Mouse (Mus musculus): ENCODE results near the gene C1rl. TPM values are rescaled to one million over a fixed set of nuclear protein-coding genes. Genes with fewer than 3 reads are reported as not detected.
"Not testable (repeated sequence)": the region's sequence is repeated elsewhere in the genome, so short reads cannot be mapped to it uniquely, and the experiment has no call there.

C1rl gene
- polyA plus RNA-seq, 1 experiment from 2014 or later: 0.31 TPM

- Histone ChIP-seq H3K36me3 (no peaks in the 10 kb centered on the region), H3K9ac (no peak overlapping the region), H3K27ac (ENCODE audit: poor library complexity, severe bottlenecking) (no peak overlapping the region), H3K9me3 (replicated peaks) (no peaks in the 10 kb centered on the region), H3K4me1 (replicated peaks) (no peaks in the 10 kb centered on the region), H3K4me2 (no peak overlapping the region), H3K4me3 (no peak overlapping the region), H3K27me3 (replicated peaks) (no peaks in the 10 kb centered on the region)
- no peak for ATAC-seq (ENCODE audit: insufficient number of reproducible peaks, low FRiP score)
- WGBS: 61% methylated on average over 10 of the region's 10 CpGs
Measured at GRCm38 (mm10) chr6:124508292-124508691, 15.4 kb downstream of the C1rl start.

- H3K9ac ChIP-seq; H3K36me3 ChIP-seq; H3K27me3 ChIP-seq (replicated peaks); H3K27ac ChIP-seq (ENCODE audit: poor library complexity, severe bottlenecking); H3K4me2 ChIP-seq; ATAC-seq (ENCODE audit: insufficient number of reproducible peaks, low FRiP score); H3K4me3 ChIP-seq; H3K9me3 ChIP-seq (replicated peaks); H3K4me1 ChIP-seq (replicated peaks): not testable (repeated sequence)
- whole genome bisulfite sequencing: 76% methylated on average over 4 of the region's 5 CpGs
Measured at GRCm38 (mm10) chr6:124509192-124509591, 16.3 kb downstream of the C1rl start.

GRCm38 (mm10) chr6:124511936-124512335 is 19.0 kb downstream of the C1rl start:
- no peaks in the 10 kb centered on the region for H3K27me3 ChIP-seq (replicated peaks)
- H3K9ac ChIP-seq: no peak overlapping the region
- no peak overlapping the region for H3K4me2 ChIP-seq
- no peaks in the 10 kb centered on the region for H3K4me1 ChIP-seq (replicated peaks)
- WGBS: 59% methylated on average over 6 of the region's 6 CpGs
- H3K9me3 ChIP-seq (replicated peaks): no peaks in the 10 kb centered on the region
- no peak for ATAC-seq (ENCODE audit: insufficient number of reproducible peaks, low FRiP score)
- no peaks in the 10 kb centered on the region for H3K36me3 ChIP-seq
- no peak overlapping the region for H3K27ac ChIP-seq (ENCODE audit: poor library complexity, severe bottlenecking)
- no peak overlapping the region for H3K4me3 ChIP-seq

- Histone ChIP-seq H3K27me3 (replicated peaks) (no peaks in the 10 kb centered on the region), H3K4me3 (peak within 1 kb of the TSS; percentile 35), H3K27ac (ENCODE audit: poor library complexity, severe bottlenecking) (no peak within 1 kb of the TSS), H3K9ac (peak within 1 kb of the TSS; percentile 54; the same call in 1 of the 2 replicates), H3K4me1 (replicated peaks) (no peaks in the 10 kb centered on the region), H3K4me2 (peak within 1 kb of the TSS; percentile 66), H3K36me3 (no peaks in the 10 kb centered on the region), H3K9me3 (replicated peaks) (no peaks in the 10 kb centered on the region)
- no peak for ATAC-seq (ENCODE audit: insufficient number of reproducible peaks, low FRiP score)
- WGBS: 5% methylated on average over 6 of the region's 6 CpGs
Measured at GRCm38 (mm10) chr6:124512355-124512836, 19.5 kb downstream of the C1rl start, which contains the start of gene C1ra. Gene C1ra (plus strand): TSS chr6:124512405.

- H3K36me3 ChIP-seq; ATAC-seq (ENCODE audit: insufficient number of reproducible peaks, low FRiP score); H3K9ac ChIP-seq; H3K4me2 ChIP-seq; H3K9me3 ChIP-seq (replicated peaks); H3K4me1 ChIP-seq (replicated peaks); H3K4me3 ChIP-seq; H3K27ac ChIP-seq (ENCODE audit: poor library complexity, severe bottlenecking); H3K27me3 ChIP-seq (replicated peaks): not testable (repeated sequence)
- 88% methylated on average over 4 of the region's 4 CpGs for WGBS
Measured at GRCm38 (mm10) chr6:124517733-124518132, 24.8 kb downstream of the C1rl start.

GRCm38 (mm10) chr6:124522082-124522481 is 29.2 kb downstream of the C1rl start:
- H3K4me2 ChIP-seq; H3K9me3 ChIP-seq (replicated peaks); H3K4me1 ChIP-seq (replicated peaks); H3K9ac ChIP-seq; H3K27me3 ChIP-seq (replicated peaks); H3K36me3 ChIP-seq; H3K27ac ChIP-seq (ENCODE audit: poor library complexity, severe bottlenecking); H3K4me3 ChIP-seq: not testable (repeated sequence)
- 0 out of 2 replicates have a peak, but pooled peaks have one; percentile 18 for ATAC-seq (ENCODE audit: insufficient number of reproducible peaks, low FRiP score)
- 74% methylated on average over 7 of the region's 7 CpGs for WGBS

GRCm38 (mm10) chr6:124527881-124528280 is 35.0 kb downstream of the C1rl start:
- ATAC-seq (ENCODE audit: insufficient number of reproducible peaks, low FRiP score): no peak
- H3K27me3 ChIP-seq (replicated peaks): no peaks in the 10 kb centered on the region
- no peaks in the 10 kb centered on the region for H3K36me3 ChIP-seq
- H3K27ac ChIP-seq (ENCODE audit: poor library complexity, severe bottlenecking): no peak overlapping the region
- 64% methylated on average over 3 of the region's 3 CpGs for WGBS
- no peak overlapping the region for H3K9ac ChIP-seq
- H3K4me3 ChIP-seq: no peak overlapping the region
- no peaks in the 10 kb centered on the region for H3K9me3 ChIP-seq (replicated peaks)
- no peaks in the 10 kb centered on the region for H3K4me1 ChIP-seq (replicated peaks)
- no peak overlapping the region for H3K4me2 ChIP-seq

- Histone ChIP-seq H3K4me3 (no peak overlapping the region), H3K9me3 (replicated peaks) (no peaks in the 10 kb centered on the region), H3K4me2 (no peak overlapping the region), H3K27me3 (replicated peaks) (no peaks in the 10 kb centered on the region), H3K27ac (ENCODE audit: poor library complexity, severe bottlenecking) (no peak overlapping the region), H3K4me1 (replicated peaks) (no peaks in the 10 kb centered on the region), H3K36me3 (no peaks in the 10 kb centered on the region), H3K9ac (no peak overlapping the region)
- WGBS: 74% methylated on average over 8 of the region's 8 CpGs
- no peak for ATAC-seq (ENCODE audit: insufficient number of reproducible peaks, low FRiP score)
Measured at GRCm38 (mm10) chr6:124531077-124531476, 38.2 kb downstream of the C1rl start.

- not testable (repeated sequence) for H3K4me1 ChIP-seq (replicated peaks); H3K27me3 ChIP-seq (replicated peaks); H3K4me3 ChIP-seq; H3K4me2 ChIP-seq; H3K9me3 ChIP-seq (replicated peaks); ATAC-seq (ENCODE audit: insufficient number of reproducible peaks, low FRiP score); H3K36me3 ChIP-seq; H3K27ac ChIP-seq (ENCODE audit: poor library complexity, severe bottlenecking); H3K9ac ChIP-seq
- 67% methylated on average over 8 of the region's 8 CpGs for WGBS
Measured at GRCm38 (mm10) chr6:124536125-124536829, 43.4 kb downstream of the C1rl start.

GRCm38 (mm10) chr6:124541176-124541575 is 48.3 kb downstream of the C1rl start:
- not testable (repeated sequence) for H3K4me2 ChIP-seq; H3K4me3 ChIP-seq; H3K4me1 ChIP-seq (replicated peaks); ATAC-seq (ENCODE audit: insufficient number of reproducible peaks, low FRiP score); H3K27me3 ChIP-seq (replicated peaks); H3K9ac ChIP-seq; H3K9me3 ChIP-seq (replicated peaks); H3K27ac ChIP-seq (ENCODE audit: poor library complexity, severe bottlenecking); H3K36me3 ChIP-seq
- 61% methylated on average over 2 of the region's 2 CpGs for WGBS

GRCm38 (mm10) chr6:124542284-124542683 is 49.4 kb downstream of the C1rl start, which contains the start of gene C1s1:
Gene C1s1 (minus strand): TSS chr6:124542359.
- H3K9me3 ChIP-seq (replicated peaks); H3K4me3 ChIP-seq; H3K4me1 ChIP-seq (replicated peaks); H3K9ac ChIP-seq; H3K4me2 ChIP-seq; ATAC-seq (ENCODE audit: insufficient number of reproducible peaks, low FRiP score); H3K27ac ChIP-seq (ENCODE audit: poor library complexity, severe bottlenecking); H3K27me3 ChIP-seq (replicated peaks); H3K36me3 ChIP-seq: not testable (repeated sequence)
- 6% methylated on average over 1 of the region's 1 CpGs for WGBS

- Histone ChIP-seq H3K36me3 (no peaks in the 10 kb centered on the region), H3K4me2 (no peak overlapping the region), H3K4me1 (replicated peaks) (no peaks in the 10 kb centered on the region), H3K9ac (no peak overlapping the region), H3K27me3 (replicated peaks) (no peaks in the 10 kb centered on the region), H3K9me3 (replicated peaks) (peaks cover 5% of the 10 kb centered on the region; the same call in 1 of the 2 replicates), H3K27ac (ENCODE audit: poor library complexity, severe bottlenecking) (no peak overlapping the region), H3K4me3 (no peak overlapping the region)
- WGBS: 73% methylated on average over 6 of the region's 6 CpGs
- no peak for ATAC-seq (ENCODE audit: insufficient number of reproducible peaks, low FRiP score)
Measured at GRCm38 (mm10) chr6:124544466-124544865, 51.6 kb downstream of the C1rl start.
